Comparison of ENCODE assay signal across 15 mouse cellular contexts in the genomic region with DNA sequence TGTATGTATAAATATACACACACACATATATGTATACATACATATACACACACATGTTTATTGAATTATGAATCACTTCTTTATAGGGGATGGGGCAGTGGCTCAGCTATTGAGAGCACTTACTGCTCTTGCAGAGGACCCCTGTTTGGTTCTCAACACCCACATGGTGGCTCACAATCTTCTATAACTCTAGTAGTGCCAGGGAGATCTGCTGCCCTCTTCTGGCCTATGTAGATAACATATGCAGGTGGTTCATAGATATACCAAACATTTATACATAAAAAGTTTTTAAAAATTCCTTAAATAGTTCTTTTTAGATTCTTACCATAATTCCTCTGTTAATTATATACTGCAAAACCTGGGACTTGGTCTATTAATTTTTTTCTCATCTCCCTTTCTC.
DNase-seq lines count a peak whose midpoint lies in the region; ATAC-seq and TF ChIP-seq lines count a peak whose summit lies in the region.
"Had no signal": no experiment of that assay in that cellular context is flagged by ENCODE, and none has a peak within 500 bp of the region (broad histone marks: within the 10 kb centered on the region; RNA-seq: fewer than 3 reads in every experiment).

No protein-coding gene starts in this region.

- H3K79me2 ChIP-seq in CH12.LX (replicated peaks; ENCODE audit: control insufficient read depth, extremely low read depth, insufficient read depth, poor library complexity, severe bottlenecking), result no peaks in the 10 kb centered on the region

- no peak for ATAC-seq in lung, embryonic 14.5 days (ENCODE audit: insufficient read depth)
- ATAC-seq: forebrain, embryonic 13.5 days; intestine, embryonic 16.5 days; midbrain, embryonic 13.5 days had no signal

- in situ Hi-C loops in CH12.LX (cut with MboI; ENCODE audit: low pct_ligation_motif_present, low pct_unique_long_range_greater_than_20kb, low sequenced_read_pairs), result loop anchor here (25.0 kb wide), 1 partner anchor 241 kb away; a partner anchor contains a TSS

- H3K36me3 ChIP-seq in lung, embryonic 14.5 days (ENCODE audit: insufficient read depth), result peaks cover 3% of the 10 kb centered on the region; the same call in 1 of the 2 replicates
- H3K36me3 ChIP-seq in CH12.LX (replicated peaks in 1 of 2; ENCODE audit: control insufficient read depth in 1 of 2, insufficient read depth in 1 of 2, low read length in 1 of 2), result no peaks in the 10 kb centered on the region
- H3K36me3 ChIP-seq: embryonic facial prominence, embryonic 12.5 days had no signal

- dilution Hi-C loops in CH12.LX (cut with MboI; ENCODE audit: extremely low pct_ligation_motif_present, extremely low pct_unique_long_range_greater_than_20kb, low sequenced_read_pairs), result no loop called here

- no peak overlapping the region for H3K9ac ChIP-seq in lung, embryonic 14.5 days
- no peak overlapping the region for H3K9ac ChIP-seq in CH12.LX (ENCODE audit: insufficient read depth, low read depth)
- H3K9ac ChIP-seq: embryonic facial prominence, embryonic 12.5 days; forebrain, embryonic 13.5 days; lung, embryonic 15.5 days; midbrain, embryonic 13.5 days had no signal

- DNase-seq in embryo, embryonic 11 days, result peak; percentile 14
- DNase-seq in embryo, embryonic 10.5 days (ENCODE audit: low spot score), result no peak
- peak; percentile 16 for DNase-seq in lung, embryonic 14.5 days
- no peak for DNase-seq in lung, postnatal 25 days (ENCODE audit: low spot score)
- peak; percentile 33 for DNase-seq in CH12.LX (ENCODE audit: extremely low read depth)
- peak; percentile 35 for DNase-seq in induced T-regulatory cell, adult 2 months (ENCODE audit: low read depth)
- no peak for DNase-seq in layer of hippocampus, adult 9-11 months
- no peak for DNase-seq in layer of hippocampus, adult 11-12 months (ENCODE audit: low spot score)
- DNase-seq: cerebellum, adult 8-10 months had no signal

- H3K9me3 ChIP-seq in lung, embryonic 14.5 days (ENCODE audit: low read depth, low read length), result no peaks in the 10 kb centered on the region
- H3K9me3 ChIP-seq in CH12.LX (replicated peaks; ENCODE audit: low read length), result no peaks in the 10 kb centered on the region
- H3K9me3 ChIP-seq: embryonic facial prominence, embryonic 12.5 days; forebrain, embryonic 13.5 days; lung, embryonic 15.5 days; midbrain, embryonic 13.5 days had no signal

- no peak overlapping the region for H3K4me3 ChIP-seq in lung, embryonic 14.5 days (ENCODE audit: low read depth, low read length)
- H3K4me3 ChIP-seq in CH12.LX (replicated peaks in 1 of 3; ENCODE audit: low read depth in 2 of 3, low read length in 2 of 3, poor library complexity in 1 of 3), result no peak overlapping the region
- H3K4me3 ChIP-seq: embryonic facial prominence, embryonic 12.5 days; forebrain, embryonic 13.5 days; lung, embryonic 15.5 days; midbrain, embryonic 13.5 days had no signal

- TF ChIP-seq CTCF in lung, embryonic 14.5 days (IDR thresholded peaks at IDR 0.05; ENCODE audit: low read depth), result no peak
- peak in 1 of 2 experiments; percentile 64; a peak in 2 of 4 replicates for TF ChIP-seq CTCF in CH12.LX (conservative IDR thresholded peaks at IDR 0.05 in 1 of 2, IDR thresholded peaks at IDR 0.05 in 1 of 2; ENCODE audit: low read depth in 2 of 2, low read length in 2 of 2)

- no peaks in the 10 kb centered on the region for H3K4me1 ChIP-seq in lung, embryonic 14.5 days (ENCODE audit: insufficient read depth)
- no peaks in the 10 kb centered on the region for H3K4me1 ChIP-seq in CH12.LX (ENCODE audit: control insufficient read depth in 1 of 2, insufficient read depth in 2 of 2)
- H3K4me1 ChIP-seq: embryonic facial prominence, embryonic 12.5 days; forebrain, embryonic 13.5 days; lung, embryonic 15.5 days; midbrain, embryonic 13.5 days had no signal

- no peak for TF ChIP-seq POLR2A in CH12.LX (IDR thresholded peaks at IDR 0.05; ENCODE audit: low read depth, low read length)

- no peak for TF ChIP-seq EP300 in CH12.LX (IDR thresholded peaks at IDR 0.05; ENCODE audit: low read length)

- TF ChIP-seq RAD21 in CH12.LX (IDR thresholded peaks at IDR 0.05; ENCODE audit: low read depth, low read length), result peak; percentile 45

- no peaks in the 10 kb centered on the region for H3K27me3 ChIP-seq in lung, embryonic 14.5 days (ENCODE audit: insufficient read depth, low read length)
- H3K27me3 ChIP-seq in CH12.LX (replicated peaks), result no peaks in the 10 kb centered on the region
- H3K27me3 ChIP-seq: embryonic facial prominence, embryonic 12.5 days; forebrain, embryonic 13.5 days; lung, embryonic 15.5 days; midbrain, embryonic 13.5 days had no signal

- no peak overlapping the region for H3K4me2 ChIP-seq in lung, embryonic 14.5 days
- no peak overlapping the region for H3K4me2 ChIP-seq in CH12.LX (ENCODE audit: insufficient read depth, low read depth, poor library complexity, severe bottlenecking)
- H3K4me2 ChIP-seq: embryonic facial prominence, embryonic 12.5 days; forebrain, embryonic 13.5 days; heart, embryonic 11.5 days; lung, embryonic 15.5 days; midbrain, embryonic 13.5 days had no signal

- H3K27ac ChIP-seq in lung, embryonic 14.5 days (ENCODE audit: low read depth), result no peak overlapping the region
- no peak overlapping the region for H3K27ac ChIP-seq in CH12.LX (ENCODE audit: insufficient read depth, low read depth)
- H3K27ac ChIP-seq: embryonic facial prominence, embryonic 12.5 days; forebrain, embryonic 13.5 days; lung, embryonic 15.5 days; midbrain, embryonic 13.5 days had no signal

TF ChIP-seq in CH12.LX, 34 proteins besides CTCF, POLR2A, EP300 and RAD21:
- TF ChIP-seq ETS1 (conservative IDR thresholded peaks at IDR 0.05; ENCODE audit: low read depth, low read length), result no peak
- peak; percentile 46 for TF ChIP-seq SMC3 (IDR thresholded peaks at IDR 0.05; ENCODE audit: low read depth, low read length)

Comparison
In these comparisons a context has a peak if more than half of its experiments do, and no peak if none do; other contexts are left out.
1. DNase-seq: peak in embryo, embryonic 11 days (single experiment), lung, embryonic 14.5 days (single experiment), CH12.LX (single experiment) and induced T-regulatory cell, adult 2 months (single experiment); none in embryo, embryonic 10.5 days (single experiment), lung, postnatal 25 days (single experiment), layer of hippocampus, adult 9-11 months (single experiment) and layer of hippocampus, adult 11-12 months (single experiment).